8 mouse cellular contexts compared by ENCODE assay signal in genomic region chrX:74312540-74313464, GRCm38 (mm10). TPM values are rescaled to one million over a fixed set of nuclear protein-coding genes. Genes with fewer than 3 reads are reported as not detected.
DNase-seq lines count a peak whose midpoint lies in the region; ATAC-seq and TF ChIP-seq lines count a peak whose summit lies in the region.

Fam50a (plus strand) TSS chrX:74313033.

- peak; percentile 93 for DNase-seq in CD4-positive helper T cell, adult 2 months (ENCODE audit: low read depth, low spot score)
- peak; percentile 95 for DNase-seq in brain, embryonic 14.5 days (ENCODE audit: low read depth)
- DNase-seq in heart, embryonic 10.5 days (ENCODE audit: low spot score): peak; percentile 92
- peak; percentile 91 for DNase-seq in liver
- DNase-seq in monocyte, adult 2 months (ENCODE audit: low read depth in 1 of 2, low spot score in 2 of 2): peak; percentile 64 to 82
- DNase-seq in spleen, postnatal 14 days (ENCODE audit: low spot score in 2 of 2): peak; percentile 73 to 78

- H3K4me3 ChIP-seq in heart, embryonic 10.5 days: peak within 1 kb of the TSS; percentile 73
- H3K4me3 ChIP-seq in kidney, embryonic 15.5 days (replicated peaks): peak within 1 kb of the TSS; percentile 68

- WGBS in heart, embryonic 10.5 days: 20% methylated on average over 59 of the region's 59 CpGs
- 20% methylated on average over 59 of the region's 59 CpGs for WGBS in kidney, embryonic 15.5 days

- peak within 1 kb of the TSS; percentile 78 for H3K9ac ChIP-seq in kidney, embryonic 15.5 days

- TF ChIP-seq POLR2A in brain, embryonic 14.5 days (IDR thresholded peaks at IDR 0.05; ENCODE audit: borderline replicate concordance, extremely low read depth, insufficient read depth, insufficient read length, poor library complexity, severe bottlenecking): no peak

- H3K27me3 ChIP-seq in heart, embryonic 10.5 days (ENCODE audit: insufficient read depth, poor library complexity, severe bottlenecking): no peaks in the 10 kb centered on the region; the same call in 1 of the 2 replicates
- no peaks in the 10 kb centered on the region for H3K27me3 ChIP-seq in kidney, embryonic 15.5 days

- TF ChIP-seq CTCF in brain, embryonic 14.5 days (IDR thresholded peaks at IDR 0.05; ENCODE audit: borderline replicate concordance, extremely low read depth, insufficient read depth, insufficient read length): no peak

- H3K4me1 ChIP-seq in heart, embryonic 10.5 days: peaks cover 3% of the 10 kb centered on the region; the same call in 1 of the 2 replicates
- H3K4me1 ChIP-seq in kidney, embryonic 15.5 days: peaks cover 8% of the 10 kb centered on the region; the same call in 1 of the 2 replicates

- H3K4me2 ChIP-seq in kidney, embryonic 15.5 days: peak within 1 kb of the TSS; percentile 74

- peak; percentile 98 for ATAC-seq in erythroblast, adult 5-6 weeks (replicated peaks; ENCODE audit: low FRiP score, poor library complexity, severe bottlenecking)
- peak; percentile 98 for ATAC-seq in kidney, embryonic 15.5 days (replicated peaks; ENCODE audit: low FRiP score)

- H3K9me3 ChIP-seq in heart, embryonic 10.5 days: no peaks in the 10 kb centered on the region
- no peaks in the 10 kb centered on the region for H3K9me3 ChIP-seq in kidney, embryonic 15.5 days (replicated peaks)

- H3K27ac ChIP-seq in heart, embryonic 10.5 days: peak within 1 kb of the TSS; percentile 89
- H3K27ac ChIP-seq in kidney, embryonic 15.5 days: peak within 1 kb of the TSS; percentile 82

- H3K36me3 ChIP-seq in heart, embryonic 10.5 days: peaks cover 46% of the 10 kb centered on the region
- peaks cover 39% of the 10 kb centered on the region for H3K36me3 ChIP-seq in kidney, embryonic 15.5 days

RNA-seq across cellular contexts. Expression of gene Fam50a, which starts in this region (rescaled TPM):
- 32.0 and 41.0 TPM in 2 replicates for polyA plus RNA-seq in brain, embryonic 14.5 days (2012; rRNA removed)
- 16.9 and 18.8 TPM in 2 replicates for total RNA-seq in erythroblast, adult 5-6 weeks (2015; ENCODE audit: low replicate concordance)
- total RNA-seq in erythroblast, adult 5-6 weeks (2017; ENCODE audit: low replicate concordance): 6.1 and 36.1 TPM in 2 replicates
- 57.1 and 65.2 TPM in 2 replicates for polyA plus RNA-seq in heart, embryonic 10.5 days (2016; fragmentation: Nextera tagmentation; extraction: Ambion mirVana)
- 67.0 and 67.1 TPM in 2 replicates for polyA plus RNA-seq in kidney, embryonic 15.5 days (2015; fragmentation: Nextera tagmentation; extraction: Ambion mirVana)

Comparison
In these comparisons a context has a peak if more than half of its experiments do, and no peak if none do; other contexts are left out.
1. Peak in every context shown above with its lines: DNase-seq, ATAC-seq, H3K4me3 ChIP-seq and H3K27ac ChIP-seq.